Mouse (Mus musculus) gastrocnemius, postnatal 25 days (tissue): Measurements from ENCODE around the gene D16Ertd472e. TPM values are rescaled to one million over a fixed set of nuclear protein-coding genes. Genes with fewer than 3 reads are reported as not detected.

Experiments used
- DNase-seq: peaks from one replicate; pipeline ENCODE4 v3.0.0; 2022
- long read RNA-seq, 2 experiments: library from polyadenylated mRNA; stranded (forward); transcript quantifications; one replicate each; pipeline ENCODE4 v2.0.0; 2021
- total RNA-seq, 2 experiments: library from RNA; stranded (reverse); gene quantifications; 1 replicate in 1 of 2; 2 replicates in 1 of 2; pipeline ENCODE4 v1.2.3; 2021

D16Ertd472e gene
- 1 to 10 TPM; 3.4 to 4.1 TPM for total RNA-seq
- long read RNA-seq, experiment 1, full-length matches to known transcripts: 3 of 6 reads
- long read RNA-seq, experiment 1, partial matches to known transcripts: 1 of 6 reads
- long read RNA-seq, experiment 1, other reads (novel, unspliced or antisense): 2 of 6 reads
- long read RNA-seq, experiment 2, full-length matches to known transcripts: 2 of 7 reads
- long read RNA-seq, experiment 2, partial matches to known transcripts: 2 of 7 reads
- long read RNA-seq, experiment 2, other reads (novel, unspliced or antisense): 3 of 7 reads

DNA sequence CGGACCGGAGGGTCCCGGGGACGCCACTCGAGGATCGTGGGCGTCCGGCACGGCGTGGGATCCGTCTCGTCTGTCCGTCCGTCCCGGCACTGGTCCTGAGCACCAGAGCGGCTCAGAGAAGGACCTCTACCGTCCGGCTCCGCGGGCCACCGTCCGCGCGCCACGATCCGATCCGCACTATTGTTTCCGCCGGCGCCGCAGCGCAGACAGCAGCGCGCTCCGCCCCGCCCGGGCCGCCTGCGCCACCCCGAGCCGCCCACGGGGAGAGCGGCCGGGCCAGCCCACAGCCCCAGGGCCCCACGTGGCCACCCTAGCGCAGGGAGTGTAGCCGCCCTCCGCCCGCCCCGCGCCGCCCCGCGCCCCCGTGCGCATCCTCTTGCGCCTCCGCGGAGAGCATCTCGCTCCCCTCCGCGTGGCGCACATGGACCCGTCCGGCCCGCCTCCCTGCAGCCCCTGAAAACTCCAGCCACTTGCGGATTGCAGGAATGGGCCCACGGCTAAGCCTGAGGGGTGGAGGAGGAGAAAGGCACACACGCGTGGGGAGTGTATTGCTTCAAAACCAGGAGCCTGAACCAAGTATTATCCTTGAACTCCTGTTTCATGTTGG, at the start of gene D16Ertd472e:
Gene D16Ertd472e (minus strand): TSS at position 231 of the 607 bp plus-strand sequence.
- peak; percentile 91 for DNase-seq

DNA sequence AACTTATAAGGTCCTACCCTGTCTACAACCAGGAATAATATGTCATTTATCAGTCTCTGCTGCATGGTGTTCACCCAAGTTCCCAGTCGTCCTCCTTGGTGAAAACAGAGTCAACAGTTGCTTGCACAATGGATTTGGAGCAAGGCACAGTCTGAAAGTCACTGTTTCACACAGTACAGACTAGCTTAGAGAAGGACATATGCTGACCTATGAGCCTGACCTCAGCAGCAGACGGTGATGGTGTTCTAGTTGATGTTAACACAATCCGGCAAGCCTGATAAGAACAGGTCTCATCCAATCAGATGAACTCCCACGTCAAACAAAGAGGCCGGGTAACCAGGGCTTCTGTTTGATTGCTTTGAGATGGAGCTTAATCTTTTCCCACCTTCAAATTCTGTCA, 46.2 kb upstream of the D16Ertd472e start:
- DNase-seq: no peak

- no peak for DNase-seq
These were observed 42.9 kb upstream of the D16Ertd472e start for GRCm38 (mm10) chr16:78619386-78619785.

DNA sequence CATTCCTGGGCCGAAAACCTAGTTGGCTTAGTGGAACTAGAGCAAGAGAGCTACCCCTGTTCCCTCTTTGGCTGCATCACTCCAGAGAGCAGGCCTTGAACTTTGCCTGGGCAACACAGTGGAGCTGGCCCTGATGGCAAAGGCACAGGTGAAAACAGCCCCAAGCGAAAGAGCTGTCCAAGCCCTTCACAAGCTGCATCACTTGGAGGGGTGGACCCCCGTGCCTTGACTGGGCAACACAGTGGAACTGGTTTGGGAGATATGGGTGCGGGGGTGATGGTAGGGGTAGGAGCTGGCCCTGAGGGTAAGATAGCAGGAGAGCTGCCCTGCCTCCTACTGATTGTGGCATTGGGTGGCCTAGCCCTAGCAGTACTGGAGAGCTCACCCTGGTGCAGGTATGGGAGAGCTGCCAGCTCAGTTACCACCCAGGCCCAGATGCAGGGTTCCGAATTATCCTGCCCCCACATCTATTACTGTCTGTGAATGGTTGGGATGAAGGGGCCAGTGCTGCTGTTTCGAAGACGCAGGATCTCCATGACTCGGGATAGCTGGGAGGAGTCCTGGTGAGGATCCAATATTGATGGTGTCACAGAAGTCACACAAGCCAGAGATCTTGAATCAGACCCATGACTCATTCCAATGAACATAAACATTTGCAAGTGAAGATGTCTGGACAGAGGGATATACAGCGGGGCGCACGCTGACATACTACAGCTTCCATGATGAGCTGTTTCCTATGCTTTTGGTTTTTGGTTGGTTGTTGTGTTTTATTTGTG, 41.4 kb upstream of the D16Ertd472e start:
- DNase-seq: no peak

- DNase-seq: no peak
These were observed 29.7 kb upstream of the D16Ertd472e start for GRCm38 (mm10) chr16:78606202-78606601.

DNA sequence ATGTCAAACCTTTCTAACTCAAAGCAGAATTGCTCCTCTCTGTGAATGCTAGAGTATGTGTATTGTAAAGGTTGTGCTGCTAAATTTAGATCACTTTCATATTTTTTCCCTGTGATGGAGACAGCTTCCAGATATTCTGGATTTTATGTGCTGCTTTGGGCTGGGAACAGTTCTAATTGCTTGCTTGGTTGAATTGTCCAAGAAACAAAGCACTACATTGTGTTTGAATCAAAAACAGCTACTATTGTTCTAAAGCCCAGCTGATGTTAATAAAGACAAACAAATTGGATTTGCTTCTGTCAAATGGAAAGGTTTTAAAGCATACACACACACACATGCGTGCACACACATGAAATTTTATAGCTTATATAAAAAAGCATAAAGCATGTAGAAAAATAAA, 22.4 kb upstream of the D16Ertd472e start:
- DNase-seq: no peak

DNA sequence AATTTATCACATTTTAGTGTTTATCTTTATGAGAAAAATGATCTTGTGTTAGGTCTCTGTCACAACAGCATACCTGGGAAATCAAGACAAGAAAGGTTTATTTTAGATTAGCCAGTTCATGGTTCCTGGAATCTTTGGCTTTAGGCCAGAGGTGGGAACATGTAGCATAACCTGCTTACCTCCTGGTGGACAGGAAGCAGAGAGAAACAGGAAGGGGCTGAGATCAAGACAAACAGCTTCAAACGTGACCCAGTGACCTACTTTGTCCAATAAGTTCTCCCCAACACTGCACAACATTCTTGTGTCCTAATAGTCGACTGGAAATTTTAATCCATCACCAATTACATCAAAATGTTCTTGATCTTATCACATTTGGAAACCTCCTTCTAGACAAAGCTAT, 19.9 kb upstream of the D16Ertd472e start:
- no peak for DNase-seq

DNA sequence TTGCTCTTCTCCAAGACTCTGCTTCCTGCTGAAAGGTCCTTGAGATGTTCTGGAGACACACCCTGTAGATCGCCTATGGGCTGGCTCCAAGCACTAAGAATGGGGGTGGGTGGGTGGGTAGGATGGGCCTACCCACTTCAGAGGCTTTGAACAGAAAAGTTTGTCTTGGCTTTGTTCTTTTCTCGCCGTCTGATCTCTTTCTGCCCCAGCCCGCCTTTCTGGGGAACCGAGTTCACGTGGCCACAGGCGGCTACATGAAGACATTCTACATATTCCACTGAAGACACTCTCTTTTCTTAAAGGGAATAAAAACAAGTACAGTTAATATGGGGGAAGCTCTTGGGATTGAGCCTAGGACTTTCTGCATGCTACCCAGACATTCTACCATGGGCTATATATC, 19.3 kb upstream of the D16Ertd472e start:
- no peak for DNase-seq

DNA sequence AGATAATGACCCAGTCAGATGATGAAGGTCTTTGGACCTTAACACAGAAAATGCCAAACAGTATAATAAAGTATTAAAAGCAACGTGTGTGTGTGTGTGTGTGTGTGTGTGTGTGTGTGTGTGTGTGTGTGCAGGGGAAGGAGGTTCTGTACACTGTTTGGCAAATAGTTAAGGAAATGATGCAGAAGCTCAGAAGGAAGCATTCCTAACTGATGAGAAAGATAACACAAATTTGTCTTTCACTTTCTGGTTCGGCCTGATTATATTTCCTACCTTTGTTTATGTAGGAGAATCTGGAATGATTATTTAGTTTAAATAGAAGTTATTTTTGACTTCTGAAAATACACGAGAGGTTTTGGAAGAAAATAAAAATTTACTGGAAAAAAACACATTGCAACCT, 17.6 kb upstream of the D16Ertd472e start:
- no peak for DNase-seq

GRCm38 (mm10) chr16:78591130-78591529, 14.6 kb upstream of the D16Ertd472e start:
- DNase-seq: no peak

GRCm38 (mm10) chr16:78588821-78589220, 12.3 kb upstream of the D16Ertd472e start:
- no peak for DNase-seq

GRCm38 (mm10) chr16:78586621-78587020, 10.1 kb upstream of the D16Ertd472e start:
- no peak for DNase-seq

DNA sequence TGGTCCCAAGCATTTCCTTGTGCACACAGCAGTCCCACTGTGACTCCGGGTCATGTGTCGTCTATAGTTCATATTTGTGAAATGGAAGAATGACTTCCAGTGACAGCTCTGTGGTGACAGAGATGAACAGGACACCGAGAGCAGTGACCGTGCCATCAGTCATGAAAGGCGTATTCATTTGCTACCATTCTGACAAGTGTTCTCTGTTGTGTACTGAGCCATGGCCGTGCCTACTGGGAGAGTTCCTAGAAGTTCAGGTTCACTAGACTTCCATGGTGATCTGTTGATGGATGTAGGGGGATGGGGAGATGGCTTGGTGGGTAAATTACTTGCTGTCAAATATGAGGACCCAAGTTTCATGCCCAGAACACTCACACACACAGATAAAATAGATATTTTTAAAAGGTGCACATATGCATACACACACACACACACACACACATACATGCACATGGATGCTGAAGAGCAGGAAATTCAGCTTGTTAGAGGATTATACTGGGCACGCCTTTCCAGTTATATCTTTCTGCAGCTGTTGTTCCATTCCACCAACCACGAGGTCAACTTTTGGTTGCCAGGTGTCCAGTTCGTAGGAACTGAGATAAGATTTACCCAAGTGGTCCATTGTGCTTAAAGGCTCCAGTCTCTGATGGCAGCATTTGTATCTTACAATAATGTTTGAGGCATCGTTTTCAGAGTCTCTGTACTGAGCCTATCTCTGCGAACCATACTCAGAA, 9.3 kb upstream of the D16Ertd472e start:
- no peak for DNase-seq

DNA sequence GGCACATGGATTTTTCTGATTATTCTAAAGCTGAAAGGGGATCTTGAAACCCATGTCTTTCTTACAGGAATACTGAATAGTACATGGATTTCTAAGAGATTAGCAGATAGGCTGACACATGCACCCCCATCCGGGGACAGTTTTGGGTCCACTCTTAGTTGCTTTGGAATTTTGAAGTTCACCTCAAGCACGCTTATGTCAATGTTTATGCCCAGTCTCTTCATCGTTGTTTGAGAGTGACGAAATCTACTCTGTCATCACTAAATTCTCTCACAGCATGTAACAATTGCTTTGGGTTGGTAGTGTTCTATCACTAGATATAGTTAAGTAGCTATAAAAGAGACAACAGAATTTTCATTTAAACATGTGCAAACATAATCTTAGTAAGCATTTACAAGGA, 8.7 kb upstream of the D16Ertd472e start:
- DNase-seq: no peak

GRCm38 (mm10) chr16:78583968-78584367, 7.5 kb upstream of the D16Ertd472e start:
- no peak for DNase-seq

DNA sequence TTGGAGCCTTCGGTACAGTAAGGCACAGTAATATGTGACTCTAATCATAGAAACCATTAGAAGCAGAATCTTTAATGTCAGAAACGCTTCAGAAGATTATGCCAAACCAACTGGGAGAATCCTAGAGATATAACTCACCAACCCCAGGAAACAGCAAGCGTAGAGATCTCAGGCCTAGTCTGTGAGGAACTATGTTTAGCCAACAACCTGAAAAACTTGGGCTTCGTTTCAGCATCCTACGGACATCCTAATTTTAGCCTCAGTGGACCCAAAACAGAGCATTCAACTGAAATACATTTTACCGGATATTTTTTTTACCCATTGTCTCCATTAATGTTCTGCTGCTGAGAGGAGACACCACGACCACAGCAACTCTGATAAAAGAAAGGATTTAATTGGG, 3.9 kb upstream of the D16Ertd472e start:
- no peak for DNase-seq

DNA sequence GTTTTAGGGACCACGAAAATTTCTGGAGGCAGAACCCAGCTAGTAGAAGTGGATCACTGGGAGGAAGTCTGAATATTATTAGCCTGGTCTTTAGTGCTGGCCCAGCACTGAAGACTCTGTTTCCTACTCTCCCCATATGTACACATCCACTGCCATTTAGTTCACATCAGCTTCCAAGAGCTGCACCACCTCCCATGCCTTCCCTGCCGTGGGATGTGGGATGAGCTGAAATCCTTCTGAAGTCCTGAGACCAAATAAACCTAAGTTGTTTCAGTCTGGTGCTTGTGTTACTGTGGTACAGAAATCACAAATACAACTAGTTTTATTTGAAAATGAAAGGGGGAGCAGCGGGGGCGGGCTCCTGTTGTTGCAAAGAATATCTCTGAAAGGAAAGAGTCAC, 2.9 kb upstream of the D16Ertd472e start:
- no peak for DNase-seq

DNA sequence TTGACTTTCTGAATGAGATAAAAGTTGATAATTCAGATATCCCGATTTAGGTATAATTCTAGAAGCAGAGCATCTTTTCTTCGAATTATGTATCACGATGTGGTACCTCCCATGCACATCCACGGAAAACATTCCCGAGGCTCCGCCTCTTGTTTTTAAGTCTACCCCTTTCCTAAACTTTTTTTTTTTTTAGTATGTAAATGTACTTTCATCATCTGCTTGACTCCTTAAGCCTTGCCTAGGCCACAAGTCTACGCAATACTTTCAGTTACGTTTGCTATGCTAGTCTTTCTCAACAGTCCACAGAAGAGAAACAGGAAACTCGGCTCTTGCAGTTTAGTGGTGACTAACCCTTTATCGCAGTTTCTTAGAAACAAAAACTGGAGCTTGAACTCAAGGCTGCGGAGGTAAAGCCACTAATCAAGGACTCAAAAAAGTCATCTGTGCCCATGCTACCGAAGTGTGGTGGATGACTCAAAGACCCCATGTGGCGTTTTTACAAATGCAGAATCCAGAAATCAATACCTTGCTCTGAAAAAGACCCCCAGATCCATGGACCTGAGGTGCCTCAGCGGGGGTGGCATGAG, 670 bp upstream of the D16Ertd472e start:
- no peak for DNase-seq

GRCm38 (mm10) chr16:78575852-78576477, 543 bp downstream of the D16Ertd472e start:
- DNase-seq: no peak

GRCm38 (mm10) chr16:78575190-78575851, 1.2 kb downstream of the D16Ertd472e start:
- DNase-seq: no peak

DNA sequence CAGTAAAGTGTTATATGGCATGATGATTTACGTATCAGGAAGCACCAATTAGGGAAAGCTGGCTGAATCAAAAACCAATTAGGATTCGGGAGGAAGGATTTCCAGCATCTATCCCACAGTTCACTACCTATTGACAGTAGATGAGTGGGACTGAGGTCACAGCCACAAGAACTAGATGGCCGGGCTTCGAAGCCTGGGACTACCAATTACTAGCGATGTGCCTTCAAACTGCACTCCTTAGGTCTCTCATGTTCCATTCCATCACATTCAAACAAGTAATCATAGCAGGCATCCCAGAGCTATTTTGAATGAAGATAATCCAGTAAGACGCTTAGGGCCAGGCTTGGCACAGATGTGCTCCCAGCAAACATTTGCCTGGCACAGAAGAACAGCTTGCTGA, 2.3 kb downstream of the D16Ertd472e start:
- no peak for DNase-seq
